Mouse (Mus musculus): ENCODE measurements around the gene Ddx56.
"Not testable (repeated sequence)": the region's sequence is repeated elsewhere in the genome, so short reads cannot be mapped to it uniquely, and the experiment has no call there.

Ddx56 gene

DNA sequence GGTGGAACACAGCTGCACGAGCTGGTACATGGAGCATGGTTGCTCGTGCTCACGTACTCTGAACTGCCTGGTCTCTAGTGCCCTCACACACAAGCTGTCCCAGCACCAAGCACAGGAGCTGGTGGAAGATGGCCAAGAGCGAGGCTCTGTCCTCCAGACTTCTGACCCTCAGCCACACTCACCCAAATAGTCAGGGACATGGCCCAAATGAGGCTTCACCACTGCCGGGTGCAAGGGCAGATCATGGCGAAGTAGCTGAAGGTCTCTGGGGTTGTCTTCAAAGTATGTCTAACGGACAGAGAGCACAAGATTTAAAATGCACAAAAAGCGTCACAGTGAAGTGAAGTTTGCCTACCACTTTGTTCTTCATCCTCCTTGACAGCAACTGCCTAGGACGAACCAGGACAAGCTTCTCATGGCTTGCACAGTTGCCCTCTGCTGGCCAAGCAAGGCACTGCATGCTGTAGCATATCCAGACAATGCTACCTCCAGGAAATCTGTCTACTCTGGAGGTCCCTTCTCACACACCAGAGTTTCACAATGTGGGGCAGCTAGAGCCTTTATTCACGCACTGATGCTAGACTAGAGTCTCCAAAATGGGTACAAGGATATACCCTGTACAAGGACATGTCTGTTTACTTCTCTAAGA is 6.0 kb downstream of the Ddx56 start:
- DNase-seq (ENCODE audit: low spot score in 2 of 2) = peak; percentile 70 to 74

DNA sequence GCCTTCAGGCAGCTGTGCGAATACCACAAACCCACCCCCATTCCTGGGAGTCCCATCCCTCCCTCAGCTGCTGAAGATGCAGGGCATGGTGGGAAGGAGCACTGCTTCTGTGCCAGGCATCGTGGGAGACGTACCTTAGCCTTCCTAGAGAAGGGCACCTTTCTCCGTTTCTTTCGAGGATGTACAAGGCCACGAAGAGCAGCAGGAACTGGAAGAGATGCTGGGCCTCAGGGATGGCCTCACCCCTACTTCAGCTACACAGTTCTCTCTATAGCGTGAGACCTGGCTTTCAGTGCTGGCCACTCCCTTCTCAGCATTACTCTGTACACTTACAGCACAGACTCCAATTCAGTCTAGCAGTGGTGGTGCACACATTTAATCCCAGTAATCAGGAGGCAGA is 8.2 kb downstream of the Ddx56 start:
- DNase-seq (ENCODE audit: low spot score in 2 of 2) = no peak

DNA sequence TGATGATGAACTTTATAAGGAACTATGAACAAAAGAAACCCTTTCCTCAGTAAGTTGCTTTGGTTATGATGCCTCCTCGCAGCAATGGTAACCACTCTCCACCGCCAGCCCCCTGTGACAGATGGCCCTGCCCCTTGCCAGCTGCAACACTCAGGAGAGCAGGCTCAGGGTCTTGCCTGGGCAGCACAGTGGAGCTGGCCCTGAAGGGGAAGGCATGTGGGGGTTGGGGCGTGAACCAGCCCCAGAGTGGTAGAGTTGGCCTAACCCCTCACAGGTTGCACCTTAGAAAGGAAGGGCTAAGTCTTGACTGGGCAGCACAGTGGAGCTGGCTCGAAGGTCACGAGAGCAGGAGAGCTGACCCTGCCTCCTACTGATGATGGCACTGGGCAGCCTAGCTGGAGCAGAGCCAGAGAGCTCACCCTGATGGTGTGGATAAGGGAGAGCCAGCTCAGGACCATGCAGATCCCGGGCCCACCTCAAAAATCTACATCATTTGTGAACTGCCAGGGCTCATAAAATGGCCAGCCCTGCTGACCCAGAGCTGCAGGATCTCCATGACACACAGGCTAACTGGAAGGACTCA is 11.0 kb downstream of the Ddx56 start:
- DNase-seq (ENCODE audit: low spot score in 2 of 2) = no peak

DNA sequence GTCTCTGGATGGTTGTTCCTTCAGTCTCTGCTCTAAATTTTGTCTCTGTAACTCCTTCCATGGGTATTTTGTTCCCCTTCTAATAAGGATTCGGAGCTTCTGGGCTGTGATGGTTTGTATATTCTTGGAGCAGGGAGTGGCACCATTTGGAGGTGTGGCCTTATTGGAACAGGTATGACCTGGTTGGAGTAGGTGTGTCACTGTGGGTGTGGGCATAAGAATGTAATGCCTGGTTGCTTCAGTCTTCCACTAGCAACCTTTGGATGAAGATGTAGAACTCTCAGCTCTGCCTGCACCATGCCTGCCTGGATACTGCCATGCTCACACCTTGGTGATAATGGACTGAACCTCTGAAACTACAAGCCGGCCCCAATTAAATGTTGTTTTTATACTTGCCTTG is 13.0 kb downstream of the Ddx56 start:
- not testable (repeated sequence) for DNase-seq (ENCODE audit: low spot score in 2 of 2)

DNA sequence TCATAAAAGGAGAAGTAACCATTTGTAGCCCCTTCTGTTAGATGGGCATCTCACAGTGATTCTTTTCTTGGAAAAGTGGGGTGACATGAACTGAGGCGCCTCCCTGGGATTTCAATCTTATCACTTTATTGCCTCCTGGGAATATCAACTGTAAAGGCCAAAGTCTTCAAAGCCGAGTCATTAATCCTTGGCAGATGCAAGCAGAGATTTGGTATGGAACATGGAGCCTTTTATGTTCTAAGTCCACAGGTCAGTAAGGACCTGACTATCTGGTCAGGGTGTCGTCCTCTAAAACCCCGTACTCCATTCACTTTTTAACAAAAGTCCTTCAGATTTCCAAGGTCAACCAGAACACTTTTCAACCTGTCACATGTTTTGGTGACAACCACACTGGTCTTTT is 14.7 kb downstream of the Ddx56 start:
- DNase-seq (ENCODE audit: low spot score in 2 of 2) = no peak

DNA sequence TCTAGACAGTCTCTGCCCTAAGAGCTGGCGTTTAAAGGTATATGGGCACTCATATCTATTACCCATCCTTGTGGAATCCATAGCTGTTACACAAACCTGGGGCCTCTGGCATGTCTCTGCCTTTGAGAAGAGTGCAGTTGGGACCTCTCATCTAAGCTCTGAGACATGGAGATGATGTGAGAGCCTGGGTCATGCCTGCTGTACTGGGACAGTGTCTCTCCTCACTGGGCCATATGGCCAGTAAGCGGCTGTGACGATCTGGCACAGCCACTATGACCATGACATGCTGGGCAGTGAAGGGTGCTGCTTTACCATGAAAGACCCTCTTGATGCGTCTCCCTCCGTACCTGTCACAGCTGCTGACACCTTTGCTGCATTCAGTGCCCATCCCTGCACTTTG is 15.3 kb downstream of the Ddx56 start:
- DNase-seq (ENCODE audit: low spot score in 2 of 2) = no peak

DNA sequence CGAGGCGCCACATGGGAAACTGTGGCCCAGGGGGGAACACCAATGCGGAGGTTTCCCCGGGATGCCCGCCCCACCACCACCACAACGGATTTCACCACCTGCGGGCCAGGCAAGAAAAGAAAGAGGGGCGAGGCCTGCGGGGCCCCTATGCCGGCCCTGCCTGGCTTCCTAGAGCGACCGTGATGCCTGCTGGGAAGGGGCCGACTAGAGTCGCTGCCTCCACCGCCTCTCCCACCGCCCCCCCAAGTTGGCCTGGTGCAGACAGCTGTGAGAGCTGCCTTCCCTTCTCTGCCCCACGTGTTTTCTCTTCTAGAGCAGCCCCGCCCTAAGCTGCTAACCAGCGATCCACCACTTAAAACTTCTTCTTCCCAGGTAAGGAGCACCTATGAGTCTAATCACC is 22.9 kb downstream of the Ddx56 start:
- DNase-seq (ENCODE audit: low spot score in 2 of 2) = no peak

DNA sequence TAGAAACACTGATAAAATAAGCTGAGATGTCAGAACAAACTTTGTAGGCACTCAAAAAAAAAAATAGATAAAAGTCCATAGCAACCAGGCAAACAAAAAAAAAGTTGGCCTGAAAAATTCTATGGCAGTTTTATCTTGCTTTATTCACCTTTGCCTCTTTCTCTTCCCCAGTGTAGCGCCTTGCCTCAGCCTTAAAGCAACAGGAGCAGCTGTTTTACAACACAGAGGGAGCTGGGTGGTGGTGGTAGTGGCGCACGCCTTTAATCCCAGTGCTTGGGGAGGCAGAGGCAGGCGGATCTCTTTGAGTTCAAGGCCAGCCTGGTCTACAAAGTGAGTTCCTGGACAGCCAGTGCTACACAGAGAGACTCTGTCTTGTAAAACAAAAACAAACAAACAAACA is 34.5 kb downstream of the Ddx56 start:
- no peak for DNase-seq (ENCODE audit: low spot score in 2 of 2)

DNA sequence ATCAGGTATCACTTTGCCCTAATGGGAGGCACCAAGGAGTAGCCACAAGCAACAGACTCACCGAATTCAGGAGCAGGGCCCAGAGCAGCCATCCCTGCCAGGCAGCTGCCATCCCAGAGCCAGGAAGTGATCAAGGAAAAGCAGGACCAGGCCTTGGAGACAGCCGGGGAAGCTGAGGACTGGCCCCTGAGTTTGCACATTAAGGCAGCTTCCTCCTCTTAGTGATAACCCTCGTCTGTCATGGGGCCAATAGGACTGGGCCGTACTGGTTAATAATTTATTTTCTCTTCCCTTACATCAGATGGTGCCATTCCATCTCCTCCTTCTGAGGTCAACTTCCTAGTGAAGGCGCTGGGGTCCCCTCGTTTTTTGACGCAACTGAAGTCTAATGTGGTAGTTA is 37.6 kb downstream of the Ddx56 start, which contains the start of gene Npc1l1:
TSS of gene Npc1l1 (minus strand) at position 132 of the 400 bp plus-strand sequence.
- DNase-seq (ENCODE audit: low spot score in 2 of 2) = no peak

DNA sequence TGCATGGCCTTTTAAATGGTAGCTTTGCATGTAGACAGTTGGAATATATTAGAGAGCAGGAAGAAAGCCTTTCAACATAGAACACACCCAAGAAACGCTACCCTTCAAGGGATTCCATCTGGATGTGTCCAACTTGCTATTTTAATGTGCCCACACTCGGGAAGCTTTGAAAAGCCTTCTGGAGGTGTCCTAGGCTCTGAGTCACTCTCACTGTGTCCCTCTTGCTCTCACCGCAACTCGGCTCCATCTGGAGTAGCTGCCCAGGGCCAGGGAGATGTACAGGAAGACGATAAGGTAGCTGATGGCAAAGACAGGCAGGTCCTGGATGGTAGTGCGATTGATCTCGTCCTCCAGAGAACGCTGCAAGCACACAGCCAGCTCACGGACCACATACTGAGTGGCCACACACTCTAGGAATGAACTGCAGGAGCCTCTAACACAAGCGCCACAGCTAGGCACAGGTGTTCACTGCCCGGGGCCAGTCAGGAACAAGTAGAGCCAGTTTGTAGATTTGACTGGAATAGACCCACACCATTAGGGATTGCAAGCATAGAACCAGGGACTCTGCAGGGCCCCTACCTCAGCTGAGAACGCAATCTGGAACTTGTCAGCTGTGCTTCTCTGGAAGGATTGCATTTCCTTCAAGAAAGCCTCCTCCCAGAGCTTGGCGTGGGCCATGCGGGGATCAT is 42.9 kb downstream of the Ddx56 start:
- DNase-seq (ENCODE audit: low spot score in 2 of 2) = peak; percentile 44 to 67

DNA sequence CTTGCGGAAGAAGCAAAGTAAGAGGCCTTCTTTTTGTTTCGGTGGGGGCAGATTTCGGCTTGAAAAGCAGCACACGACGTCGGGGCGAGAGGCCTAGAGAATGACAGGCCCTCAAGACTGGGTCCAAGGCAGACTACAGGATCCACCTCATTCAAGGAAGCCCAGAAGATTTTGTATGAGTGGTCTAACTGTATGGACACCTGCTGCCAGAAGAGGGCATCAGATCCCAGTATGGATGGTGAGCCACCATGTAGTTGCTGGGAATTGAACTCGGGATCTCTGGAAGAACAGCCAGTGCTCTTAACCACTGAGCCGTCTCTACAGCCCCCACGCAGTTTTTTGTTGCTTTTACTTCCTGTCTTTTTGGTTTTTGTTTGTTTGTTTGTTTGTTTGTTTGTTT is 45.4 kb downstream of the Ddx56 start:
- no peak for DNase-seq (ENCODE audit: low spot score in 2 of 2)

DNA sequence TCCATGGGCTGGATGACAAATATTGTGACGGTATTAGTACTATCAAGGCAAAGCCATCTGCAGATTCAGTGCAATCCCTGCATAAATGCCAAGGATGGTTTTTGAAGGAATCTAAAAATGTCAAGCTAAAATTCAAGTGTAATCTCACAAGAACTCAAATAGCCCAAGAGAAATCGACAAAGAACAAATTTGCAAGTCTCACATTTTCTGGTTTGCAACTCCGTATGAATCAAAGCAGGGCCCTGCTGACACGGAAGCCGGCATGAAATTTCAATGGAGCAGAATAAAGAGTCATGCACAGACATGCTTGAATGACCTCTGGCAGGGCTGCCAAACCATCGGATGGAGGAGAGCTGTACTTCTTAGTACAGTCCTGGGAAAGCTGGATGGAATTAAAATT is 47.6 kb downstream of the Ddx56 start:
- DNase-seq (ENCODE audit: low spot score in 2 of 2) = peak in 1 of 2 experiments; percentile 14

DNA sequence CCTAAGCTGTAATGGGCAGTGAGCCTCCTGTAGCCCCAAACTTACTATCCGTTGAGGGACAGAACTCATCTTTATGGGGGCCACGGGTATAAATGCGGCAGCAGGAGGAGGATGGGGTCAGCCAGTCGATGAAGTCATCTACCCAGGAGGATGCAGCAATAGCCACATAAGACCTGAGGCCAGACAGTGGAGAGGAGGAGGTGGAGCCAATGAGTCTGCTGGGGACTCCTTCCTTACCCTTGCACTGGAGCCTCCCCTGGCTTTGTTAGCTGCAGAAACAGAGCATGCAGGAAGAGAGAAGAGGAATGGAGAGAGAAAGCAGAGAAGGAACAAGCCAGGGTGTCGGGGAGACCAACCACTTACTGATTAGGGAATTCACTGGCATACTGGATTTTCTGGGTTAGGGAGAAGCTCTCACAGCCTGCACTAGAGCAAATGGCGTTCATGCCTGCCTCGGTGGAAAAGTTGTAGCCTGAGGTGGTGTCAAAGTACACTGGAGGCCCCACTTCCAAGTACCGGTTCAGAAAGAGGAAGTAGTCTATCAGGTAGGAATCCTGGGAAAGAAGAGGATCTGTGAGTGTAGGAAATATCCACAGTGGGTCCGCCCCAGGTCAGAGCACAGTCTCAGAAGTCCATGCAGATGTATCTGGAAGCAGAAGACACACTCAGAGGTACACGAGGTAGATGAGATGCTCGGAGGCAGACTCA is 49.2 kb downstream of the Ddx56 start:
- no peak for DNase-seq (ENCODE audit: low spot score in 2 of 2)

DNA sequence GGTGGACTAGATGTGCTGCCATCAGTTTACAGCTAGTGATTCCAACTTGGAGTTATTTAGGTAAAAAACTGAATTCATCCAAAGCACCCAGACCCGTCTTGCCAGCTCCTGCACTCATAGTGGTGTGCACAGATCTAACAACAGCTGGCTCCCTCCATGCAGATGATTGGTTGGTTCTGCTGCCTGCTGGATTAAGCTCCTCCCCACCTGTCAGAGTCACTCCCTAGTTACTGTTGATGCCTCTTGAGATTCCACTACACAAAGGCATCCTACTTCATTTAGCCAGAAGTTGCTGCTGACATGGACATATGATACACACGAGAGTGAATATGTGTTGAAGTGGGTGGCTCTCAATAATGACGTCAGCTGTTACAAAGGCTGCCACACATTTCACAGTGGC is 50.7 kb downstream of the Ddx56 start:
- DNase-seq (ENCODE audit: low spot score in 2 of 2) = no peak
